Mouse (Mus musculus) liver, embryonic 14.5 days (tissue): ENCODE measurements around the gene Apobec2.

Experiments
- CTCF ChIP-seq: IDR thresholded peaks from 2 replicates; pipeline ENCODE4 v1.5.1; 2016; ENCODE audit warnings: antibody characterized with exemption, low read depth, control low read depth
- EP300 ChIP-seq: IDR thresholded peaks from 2 replicates; pipeline ENCODE4 v1.6.1; 2016; ENCODE audit warnings: antibody characterized with exemption, low read depth

DNA sequence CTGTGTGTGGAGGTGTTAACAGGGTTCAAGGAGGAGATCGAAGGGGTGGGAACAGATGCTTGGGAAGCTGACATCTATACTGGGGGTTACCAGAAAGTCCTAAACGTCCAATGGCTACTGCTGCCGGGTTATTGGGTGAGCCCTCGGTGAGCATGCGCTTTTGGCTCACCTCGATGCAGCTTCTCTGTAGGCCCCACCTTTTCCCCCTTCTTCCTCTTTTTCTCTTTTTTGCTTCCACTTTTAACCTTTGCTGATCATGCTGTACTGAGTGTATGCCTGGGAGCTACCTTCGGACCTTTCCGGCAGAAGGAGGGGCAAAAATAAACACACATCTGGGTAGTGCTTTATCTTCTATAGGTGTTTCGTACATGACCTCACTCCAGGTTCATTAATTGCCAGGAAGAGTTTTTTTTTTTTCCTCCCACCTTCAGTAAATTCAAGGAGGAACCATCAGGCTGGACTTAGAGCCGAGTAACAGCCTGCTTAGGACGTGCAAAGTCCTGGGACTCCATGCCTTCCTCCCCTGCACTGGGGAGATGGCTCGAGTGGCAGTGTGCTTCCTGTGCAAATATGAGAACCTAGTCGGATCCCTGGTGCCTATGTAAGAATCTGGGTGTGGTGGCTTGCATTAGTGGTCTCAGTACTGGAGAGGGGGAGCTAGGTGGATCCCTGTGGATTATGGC, 25.4 kb upstream of the Apobec2 start:
- TF ChIP-seq EP300 (no peak), CTCF (no peak)
